Mouse (Mus musculus) brown adipose tissue, adult 24 weeks (tissue): ENCODE results near the gene Lmo1. TPM values are rescaled to one million over a fixed set of nuclear protein-coding genes. Genes with fewer than 3 reads are reported as not detected.

Experiments
- H3K27ac ChIP-seq: fragments of 200-500 bp; replicated peaks from 2 replicates; pipeline ENCODE4 v1.5.1; 2012; ENCODE audit warnings: low read depth, mild to moderate bottlenecking, low read length
- H3K4me1 ChIP-seq: fragments of 200-500 bp; 2 replicates; pipeline ENCODE4 v1.6.1; 2012; ENCODE audit warnings: low read length, mixed read lengths; ENCODE audit not compliant: control insufficient read depth, insufficient read depth, insufficient read length
- H3K4me3 ChIP-seq: fragments of 200-500 bp; 2 replicates; pipeline ENCODE4 v1.5.1; 2012; ENCODE audit warnings: low read depth, mild to moderate bottlenecking, low read length, moderate library complexity; ENCODE audit not compliant: insufficient read depth
- polyA plus RNA-seq: library from polyadenylated mRNA; stranded (reverse); fragments of >200 nt; gene quantifications from 2 replicates; pipeline ENCODE4 v1.2.4, GENCODE M21; 2012; ENCODE audit not compliant: missing spikeins, insufficient read depth, insufficient read length

The Lmo1 gene
- polyA plus RNA-seq, 1 experiment: 18.5 TPM

GRCm38 (mm10) chr7:109194850-109195249, 19.8 kb upstream of the Lmo1 start:
- Histone ChIP-seq H3K4me3 (no peak overlapping the region), H3K27ac (no peak overlapping the region; the same call in 1 of the 2 replicates), H3K4me1 (peaks cover 50% of the 10 kb centered on the region)

GRCm38 (mm10) chr7:109187244-109188035, 12.4 kb upstream of the Lmo1 start:
- Histone ChIP-seq H3K4me3 (no peak overlapping the region), H3K27ac (no peak overlapping the region), H3K4me1 (peaks cover 31% of the 10 kb centered on the region)

DNA sequence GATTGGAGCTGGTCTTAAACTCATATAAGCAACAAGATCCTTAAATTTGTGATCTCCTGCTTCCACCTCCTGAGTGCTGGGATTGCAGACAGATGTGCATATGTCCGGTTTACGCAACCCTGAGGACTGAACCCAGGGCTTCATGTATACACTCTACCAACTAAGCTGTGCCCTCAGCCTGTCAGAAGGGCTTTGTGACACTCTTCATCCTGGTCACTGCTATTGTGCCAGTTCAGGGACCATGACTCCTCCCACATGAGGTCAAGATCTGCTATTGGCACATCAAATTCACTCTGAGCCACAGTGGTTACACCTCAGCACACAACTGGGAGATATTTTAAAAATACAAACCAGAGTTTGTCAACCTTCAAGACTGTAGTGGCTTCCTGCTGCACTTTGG, 11.0 kb upstream of the Lmo1 start:
- Histone ChIP-seq H3K4me3 (no peak overlapping the region), H3K4me1 (peaks cover 21% of the 10 kb centered on the region), H3K27ac (no peak overlapping the region)

GRCm38 (mm10) chr7:109185564-109185963, 10.6 kb upstream of the Lmo1 start:
- Histone ChIP-seq H3K4me3 (no peak overlapping the region), H3K4me1 (peaks cover 17% of the 10 kb centered on the region), H3K27ac (no peak overlapping the region)

GRCm38 (mm10) chr7:109176688-109177087, 1.7 kb upstream of the Lmo1 start:
- Histone ChIP-seq H3K4me3 (no peak overlapping the region), H3K27ac (no peak overlapping the region), H3K4me1 (peaks cover 3% of the 10 kb centered on the region)

DNA sequence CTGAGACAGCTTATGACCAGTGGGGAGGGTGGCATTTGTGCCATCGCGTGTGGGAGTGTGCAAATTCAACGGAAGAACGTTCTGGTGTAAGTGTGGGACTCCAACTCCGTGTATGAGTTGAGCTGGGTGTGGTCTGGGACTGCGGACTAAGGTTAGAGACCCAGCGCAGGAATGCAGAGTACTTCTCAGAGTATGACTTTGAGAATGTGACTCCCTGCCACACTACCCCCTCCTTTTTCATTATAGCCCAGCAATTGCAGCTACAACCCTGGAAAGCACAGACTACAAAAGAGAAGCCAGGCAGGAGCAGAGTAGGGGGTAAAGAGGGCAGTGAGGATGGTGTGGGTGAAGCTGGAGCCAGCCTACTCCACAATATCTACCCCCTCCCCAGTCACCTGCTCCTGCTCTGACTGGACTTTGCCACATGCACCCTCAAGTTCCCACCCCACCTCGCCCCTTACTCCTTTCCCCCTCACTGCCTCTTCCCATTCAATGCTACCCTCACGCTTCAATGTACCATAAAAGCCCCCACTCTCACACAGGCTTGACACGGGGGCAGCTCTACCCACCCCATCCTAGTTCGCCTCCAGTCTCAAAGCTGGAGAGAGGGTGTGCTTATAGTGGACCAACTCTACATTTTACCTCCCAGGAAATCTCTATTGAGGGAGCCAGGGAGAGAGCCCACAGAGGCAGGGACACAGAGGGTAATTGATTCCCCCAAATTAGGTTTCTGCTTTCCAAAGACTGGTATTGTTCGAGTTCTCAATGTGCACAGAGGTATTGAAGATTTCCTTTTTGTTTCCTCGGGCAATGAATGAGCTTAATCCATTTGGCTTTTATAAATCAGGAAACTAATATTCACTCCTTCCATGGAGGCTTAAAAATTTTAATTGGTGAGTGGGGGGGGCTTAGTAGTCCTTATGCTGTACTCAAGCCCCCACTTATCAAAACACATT, 941 bp upstream of the Lmo1 start:
- Histone ChIP-seq H3K4me1 (peaks cover 3% of the 10 kb centered on the region), H3K4me3 (peak overlapping the region; percentile 81), H3K27ac (0 out of 2 replicates have a peak overlapping the region, but pooled peaks have one; percentile 3)

- H3K4me3 ChIP-seq: peak overlapping the region; percentile 81
- H3K27ac ChIP-seq: peak overlapping the region; percentile 80
- H3K4me1 ChIP-seq: peaks cover 3% of the 10 kb centered on the region
Measured at GRCm38 (mm10) chr7:109174337-109174948, 564 bp downstream of the Lmo1 start.

DNA sequence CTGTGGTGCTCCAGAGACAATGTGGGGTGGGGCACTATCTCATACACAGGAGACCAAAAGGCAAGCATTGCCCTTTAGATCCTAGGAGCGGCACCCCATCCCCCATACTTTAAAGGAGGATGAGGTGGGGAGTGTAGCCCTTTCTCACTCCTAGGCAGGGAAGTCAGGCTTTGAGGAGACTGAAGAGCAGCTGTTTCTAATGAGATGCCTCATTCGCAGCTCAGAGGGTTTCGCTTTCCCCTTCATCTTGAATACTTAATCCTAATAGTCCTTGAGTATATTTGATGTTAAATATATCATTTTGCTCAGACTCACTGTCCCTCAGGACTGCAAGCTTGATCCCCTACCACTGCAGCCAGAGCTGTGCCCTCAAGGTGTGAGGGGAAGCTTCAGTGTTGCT, 3.1 kb downstream of the Lmo1 start:
- Histone ChIP-seq H3K4me3 (no peak overlapping the region), H3K27ac (no peak overlapping the region), H3K4me1 (peaks cover 6% of the 10 kb centered on the region)

DNA sequence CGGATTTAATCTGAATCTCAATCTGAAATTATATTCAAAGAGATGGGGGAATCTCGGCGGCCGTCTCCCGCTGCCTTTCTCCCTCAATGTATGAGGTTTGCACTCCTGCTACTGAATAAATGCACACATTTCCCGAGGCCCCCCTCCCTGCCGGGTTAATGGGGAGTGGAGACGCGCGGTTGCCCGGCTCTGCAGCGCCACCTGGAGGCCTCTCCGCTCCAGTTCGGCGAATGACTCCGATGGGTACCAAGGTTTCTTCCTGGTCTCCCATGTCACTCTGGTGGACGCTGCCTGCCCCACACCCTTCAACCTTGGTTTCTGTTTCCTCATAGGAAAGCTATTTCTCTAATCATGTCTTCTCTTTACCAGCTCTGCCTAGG, 4.6 kb downstream of the Lmo1 start:
- H3K4me1 ChIP-seq: peaks cover 3% of the 10 kb centered on the region
- peak overlapping the region; percentile 52 for H3K4me3 ChIP-seq
- H3K27ac ChIP-seq: no peak overlapping the region

DNA sequence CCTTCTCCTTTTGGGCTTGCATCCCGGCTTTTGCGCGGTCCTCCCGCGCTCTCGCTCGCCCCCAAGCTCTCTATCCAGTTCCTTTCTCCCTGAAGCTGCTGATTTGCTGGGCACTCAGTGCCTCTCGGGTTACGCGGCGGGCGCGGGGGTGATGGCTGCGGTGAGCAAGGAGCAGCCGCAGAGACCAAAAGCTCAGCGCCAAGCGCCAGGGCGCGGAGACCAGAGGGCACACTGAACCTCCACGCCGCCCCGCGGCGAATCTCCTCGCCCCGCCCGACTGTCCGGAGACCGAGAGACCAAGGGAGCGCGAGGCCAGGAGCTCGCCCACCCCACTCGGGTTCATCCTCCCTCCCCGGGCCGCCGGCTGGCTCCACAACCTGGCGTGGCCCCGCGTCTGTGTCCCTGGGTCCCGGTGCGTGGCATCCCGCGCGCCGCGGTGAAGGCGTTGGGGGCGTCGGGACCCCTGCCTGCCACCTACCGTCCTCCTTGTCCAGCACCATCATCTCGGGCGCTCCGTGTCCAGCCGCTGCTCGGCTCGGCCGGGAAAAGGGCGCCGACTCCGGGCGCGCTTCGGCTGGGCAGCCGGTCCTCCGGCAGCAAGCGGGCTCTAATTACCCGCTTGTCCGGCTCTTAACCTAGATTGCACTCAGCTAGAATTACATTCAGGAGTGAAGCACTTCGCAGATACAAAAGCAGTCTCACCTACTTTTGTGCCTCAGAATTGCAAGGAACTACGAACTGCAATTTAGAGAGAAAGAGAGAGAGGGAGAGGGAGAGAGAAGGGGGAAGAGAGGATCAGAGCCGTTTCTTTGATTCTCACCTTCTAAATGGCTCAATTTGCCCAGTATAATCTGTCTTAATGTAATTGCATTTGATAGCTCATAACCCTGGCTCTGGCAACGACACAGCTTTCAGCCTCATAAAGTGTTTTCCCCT, 5.2 kb downstream of the Lmo1 start:
- Histone ChIP-seq H3K4me1 (0 out of 2 replicates have a peak, but pooled peaks cover 3% of the 10 kb centered on the region), H3K27ac (no peak overlapping the region), H3K4me3 (peak overlapping the region; percentile 52)

GRCm38 (mm10) chr7:109168716-109169115, 6.3 kb downstream of the Lmo1 start:
- no peak overlapping the region for H3K4me3 ChIP-seq

GRCm38 (mm10) chr7:109165931-109166585, 8.9 kb downstream of the Lmo1 start:
- Histone ChIP-seq H3K27ac (no peak overlapping the region), H3K4me1 (0 out of 2 replicates have a peak, but pooled peaks cover 3% of the 10 kb centered on the region), H3K4me3 (no peak overlapping the region)

More at GRCm38 (mm10) chr7:109168716-109169115, 6.3 kb downstream of the Lmo1 start:
- H3K27ac ChIP-seq: no peak overlapping the region
- H3K4me1 ChIP-seq: 0 out of 2 replicates have a peak, but pooled peaks cover 3% of the 10 kb centered on the region

DNA sequence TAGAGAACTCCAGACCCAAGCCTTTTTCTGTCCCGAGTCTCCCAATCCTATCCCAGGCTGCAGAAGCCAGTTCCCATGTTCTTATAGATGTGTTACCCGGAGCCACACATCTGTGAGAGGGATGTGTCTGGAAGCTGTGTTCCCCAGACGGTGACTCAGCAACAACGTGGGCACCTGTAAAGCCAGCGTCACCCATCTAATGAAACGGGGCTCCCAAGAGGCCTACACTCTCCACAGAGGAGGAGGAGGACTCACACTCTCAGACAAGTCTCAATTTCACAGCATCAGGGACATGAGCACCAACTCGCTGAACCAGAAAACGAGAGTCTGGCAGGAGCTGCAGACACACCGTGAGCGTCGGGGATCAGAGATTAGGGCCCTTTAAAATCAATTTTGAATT, 20.7 kb downstream of the Lmo1 start:
- H3K4me3 ChIP-seq: no peak overlapping the region
- H3K4me1 ChIP-seq: no peaks in the 10 kb centered on the region; the same call in 1 of the 2 replicates
- H3K27ac ChIP-seq: no peak overlapping the region

DNA sequence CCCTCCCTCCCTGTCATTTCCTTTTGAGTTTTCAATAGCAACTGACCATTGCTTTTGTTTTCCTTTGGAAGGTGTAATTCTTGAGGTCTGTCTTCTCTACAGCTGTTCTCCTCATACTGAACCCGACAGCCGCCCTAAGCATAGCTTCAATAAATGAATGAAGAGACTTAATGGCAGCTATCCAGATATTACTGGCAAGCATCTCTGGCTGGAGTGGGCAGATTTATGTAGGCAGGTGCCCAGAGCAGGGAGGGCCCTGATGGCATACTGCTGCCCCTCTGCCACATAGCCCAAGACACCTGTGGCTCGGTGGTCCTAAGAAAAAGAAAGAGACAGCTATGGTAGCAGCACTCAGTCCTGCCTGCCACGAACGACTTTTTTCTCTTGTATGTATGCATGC, 21.5 kb downstream of the Lmo1 start:
- Histone ChIP-seq H3K27ac (no peak overlapping the region), H3K4me1 (no peaks in the 10 kb centered on the region; the same call in 1 of the 2 replicates), H3K4me3 (no peak overlapping the region)
